Comparison of ENCODE assay signal across 20 mouse cellular contexts in genomic region chr11:32746475-32746874, GRCm38 (mm10).
"Had no signal": no experiment of that assay in that cellular context is flagged by ENCODE, and none has a peak within 500 bp of the region (broad histone marks: within the 10 kb centered on the region; RNA-seq: fewer than 3 reads in every experiment).

No protein-coding gene starts in this region.

- H3K9ac ChIP-seq: lung, embryonic 14.5 days; midbrain, embryonic 12.5 days; neural tube, embryonic 13.5 days; neural tube, embryonic 15.5 days; stomach, embryonic 15.5 days had no signal

- H3K4me1 ChIP-seq: midbrain, embryonic 10.5 days; midbrain, embryonic 12.5 days; neural tube, embryonic 13.5 days; stomach, embryonic 15.5 days had no signal

- H3K4me2 ChIP-seq: lung, embryonic 14.5 days; midbrain, embryonic 12.5 days; neural tube, embryonic 13.5 days; neural tube, embryonic 15.5 days; stomach, embryonic 15.5 days had no signal

- H3K27ac ChIP-seq: midbrain, embryonic 10.5 days; midbrain, embryonic 12.5 days; neural tube, embryonic 13.5 days; neural tube, embryonic 15.5 days; stomach, embryonic 15.5 days; stomach, postnatal 0 days had no signal

- H3K4me3 ChIP-seq: midbrain, embryonic 10.5 days; midbrain, embryonic 12.5 days; myocyte; neural tube, embryonic 13.5 days; neural tube, embryonic 15.5 days; stomach, embryonic 15.5 days had no signal

- H3K9me3 ChIP-seq: midbrain, embryonic 10.5 days; midbrain, embryonic 12.5 days; neural tube, embryonic 13.5 days; neural tube, embryonic 15.5 days; stomach, embryonic 15.5 days had no signal

- ATAC-seq: midbrain, embryonic 16.5 days had no signal

- H3K27me3 ChIP-seq: midbrain, embryonic 12.5 days; neural tube, embryonic 13.5 days; neural tube, embryonic 15.5 days; stomach, embryonic 15.5 days had no signal

- DNase-seq: lung, adult 18-20 months; lung, embryonic 14.5 days; lung, postnatal 10 days; lung, postnatal 4 days; midbrain, embryonic 14.5 days; retina, postnatal 1 day; right cerebral cortex, adult 18-20 months; right cerebral cortex, postnatal 25 days; right cerebral cortex, postnatal 4 days; thymus, adult 2 months; thymus, postnatal 25 days; thymus, postnatal 4 days had no signal
